Mouse (Mus musculus): ENCODE measurements around the gene App.
A peak's percentile ranks its signal among the peaks of the same experiment; 100 is the strongest.

The App gene

DNA sequence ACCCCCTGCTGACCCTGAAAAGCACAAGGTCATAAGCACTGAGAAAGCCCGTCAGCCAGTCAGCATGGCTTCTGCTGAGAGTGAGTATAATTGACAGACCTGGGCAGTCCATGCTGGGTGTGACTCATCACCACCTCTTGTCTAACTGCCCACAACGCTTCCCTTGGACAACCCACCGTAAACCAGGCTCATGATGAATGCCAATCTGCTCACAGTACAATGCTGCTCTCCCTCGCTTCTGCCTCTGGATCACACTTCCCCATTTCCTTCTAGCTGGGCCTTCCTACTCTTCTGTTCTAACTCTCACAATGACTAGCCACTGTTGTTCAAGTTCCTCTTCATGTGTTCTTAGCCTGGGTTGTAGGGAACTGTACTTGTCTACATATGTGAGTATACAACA is 206.6 kb downstream of the App start:
- DNase-seq: no peak

GRCm38 (mm10) chr16:84966096-84966495 is 207.5 kb downstream of the App start:
- DNase-seq: no peak

DNA sequence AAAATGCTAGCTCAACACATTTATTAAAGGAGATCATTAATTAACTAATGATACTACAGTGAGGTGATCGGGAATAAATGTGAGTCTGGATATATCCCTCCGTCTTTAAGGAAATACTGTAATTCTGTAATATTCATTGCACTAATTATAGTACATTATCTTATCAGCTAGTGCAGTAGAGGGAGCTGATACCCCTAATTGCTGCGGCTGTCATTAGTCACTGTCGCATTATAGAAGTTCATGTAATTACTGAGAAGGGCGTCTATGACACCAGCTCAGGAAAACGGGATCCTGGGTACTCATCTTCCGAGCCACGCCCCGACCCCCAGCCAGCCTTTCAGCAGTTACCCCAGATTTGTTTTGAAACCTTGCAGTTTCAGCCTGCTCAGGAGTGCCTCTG is 209.6 kb downstream of the App start:
- DNase-seq: no peak

GRCm38 (mm10) chr16:84963527-84963926 is 210.0 kb downstream of the App start:
- no peak for DNase-seq

- DNase-seq: no peak
Observed at GRCm38 (mm10) chr16:84957253-84957652, 216.3 kb downstream of the App start.

DNA sequence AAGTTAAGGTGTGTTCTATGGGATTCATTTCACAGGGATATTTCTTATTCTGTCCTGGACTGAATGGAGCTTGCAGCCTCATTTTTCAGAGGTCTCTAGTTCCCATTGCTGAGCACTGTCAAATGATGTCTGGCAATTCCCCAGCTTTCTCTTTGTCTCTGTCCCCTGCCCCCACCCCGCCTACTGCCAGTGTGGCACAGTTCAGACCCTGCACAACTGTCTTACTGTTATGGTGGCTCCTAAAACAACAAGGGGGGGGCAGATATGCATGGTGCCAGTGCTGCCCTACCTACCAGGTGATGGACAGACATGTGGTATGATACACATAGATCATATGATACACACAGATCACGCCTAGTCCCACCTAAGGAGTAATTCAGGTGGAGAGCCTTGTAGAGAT is 216.9 kb downstream of the App start:
- no peak for DNase-seq

- DNase-seq: no peak
Observed at GRCm38 (mm10) chr16:84955840-84956239, 217.7 kb downstream of the App start.

DNA sequence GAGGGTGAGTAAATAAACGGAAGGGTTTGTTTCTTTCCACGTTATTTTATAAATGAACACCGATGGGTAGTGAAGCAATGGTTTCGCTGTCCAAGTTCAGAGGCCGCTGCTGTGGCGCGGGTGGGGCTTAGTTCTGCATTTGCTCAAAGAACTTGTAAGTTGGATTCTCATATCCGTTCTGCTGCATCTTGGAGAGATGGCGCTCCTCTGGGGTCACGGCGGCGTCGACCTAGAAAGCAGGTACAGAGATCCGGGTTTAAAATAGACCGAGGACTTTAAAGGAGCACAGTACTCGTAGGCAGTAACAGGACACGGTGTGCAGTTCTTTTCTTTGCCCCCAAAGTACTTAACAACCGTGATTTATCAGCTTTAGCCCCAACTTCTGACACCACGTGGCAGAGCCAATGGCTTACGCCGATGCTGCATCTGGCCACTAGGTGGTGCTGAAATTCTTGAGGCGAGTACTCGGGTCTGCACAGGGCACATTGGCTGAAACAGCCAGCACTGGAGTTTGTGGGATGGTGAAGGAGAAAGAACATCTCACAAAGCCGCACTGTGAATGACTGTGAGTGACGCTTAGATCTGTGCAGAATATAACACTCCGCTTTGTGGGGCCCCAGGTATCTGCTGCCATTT is 218.2 kb downstream of the App start:
- peak; percentile 83 for DNase-seq

GRCm38 (mm10) chr16:84931024-84931423 is 242.5 kb downstream of the App start:
- DNase-seq: no peak

DNA sequence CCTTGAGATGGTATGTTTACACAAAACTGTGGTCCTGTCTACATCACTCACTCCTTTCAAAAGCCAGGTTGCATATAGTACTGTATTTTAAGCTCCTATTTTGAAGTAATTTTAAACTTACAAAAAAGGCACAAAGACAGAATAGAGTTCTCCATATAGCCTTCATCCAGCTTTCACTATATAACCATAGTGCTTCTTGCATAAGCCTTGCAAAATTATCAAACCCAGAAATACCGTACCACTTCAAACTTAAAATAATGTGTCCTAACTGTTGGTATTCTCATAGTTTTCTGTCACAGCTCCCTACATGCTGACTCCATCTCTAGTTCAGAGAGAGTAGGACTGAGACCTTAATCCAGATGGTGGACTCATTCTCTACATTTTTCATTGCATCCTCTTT is 245.7 kb downstream of the App start:
- DNase-seq: no peak

- DNase-seq: no peak
Observed at GRCm38 (mm10) chr16:84919649-84920308, 253.8 kb downstream of the App start.

DNA sequence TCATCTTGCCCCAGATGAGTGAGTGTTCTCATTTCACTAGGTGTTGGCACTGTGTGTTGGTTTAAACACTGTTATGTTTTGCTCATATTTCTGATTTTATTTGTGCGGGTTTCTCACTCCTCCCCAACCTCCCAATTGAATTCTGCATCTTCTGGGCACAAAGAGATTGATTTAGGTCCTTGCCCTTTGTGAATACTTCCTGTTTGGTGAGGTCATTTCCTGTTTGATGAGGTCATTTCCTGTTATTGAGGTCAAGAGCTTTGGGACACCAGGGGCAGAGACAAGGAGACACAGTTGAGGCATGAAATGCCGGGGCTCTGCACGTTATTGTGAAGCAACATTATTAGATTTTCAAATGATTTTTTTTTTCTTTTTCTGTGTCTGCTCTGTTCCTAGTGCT is 254.5 kb downstream of the App start:
- no peak for DNase-seq

GRCm38 (mm10) chr16:84916772-84917171 is 256.8 kb downstream of the App start:
- DNase-seq: no peak

DNA sequence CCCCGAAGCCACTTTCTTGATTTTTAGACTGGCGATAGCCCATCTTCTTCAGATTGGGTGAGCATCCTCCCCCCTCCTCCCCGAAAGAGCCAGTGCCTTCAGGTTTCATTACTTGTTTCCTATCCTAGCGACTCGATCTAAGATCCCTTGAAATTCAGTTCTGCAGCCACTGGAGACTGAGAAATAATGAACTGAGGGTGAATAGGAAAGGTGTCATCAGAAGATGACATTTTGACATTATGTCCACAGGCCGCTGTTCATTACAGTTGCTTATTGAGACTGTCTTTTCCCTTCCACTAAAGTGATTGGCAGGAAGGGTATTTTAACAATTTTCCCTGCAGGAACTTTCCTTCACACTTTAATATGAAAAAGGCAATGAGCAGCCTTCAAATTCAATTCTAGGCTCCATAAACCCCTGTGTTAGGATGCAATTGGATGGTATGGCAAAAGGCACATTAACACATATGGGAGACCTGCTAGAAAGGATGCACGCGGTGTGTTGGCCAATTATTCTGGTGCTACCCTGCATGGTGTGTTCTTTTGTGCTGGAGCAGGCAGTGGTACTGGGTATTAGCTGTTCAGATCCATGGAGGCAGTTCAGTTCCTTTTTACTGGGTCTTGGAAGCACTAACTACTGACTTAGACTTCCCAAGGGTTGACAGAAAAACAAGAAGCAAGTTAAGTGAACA is 261.9 kb downstream of the App start:
- no peak for DNase-seq

- DNase-seq: no peak
Observed at GRCm38 (mm10) chr16:84902995-84903394, 270.6 kb downstream of the App start.
